Mouse (Mus musculus) midbrain, embryonic 11.5 days (tissue): ENCODE measurements around the gene Mybbp1a. TPM values are rescaled to one million over a fixed set of nuclear protein-coding genes. Genes with fewer than 3 reads are reported as not detected.

Experiments used
- ATAC-seq: fragments of 200-750 bp; cut with Nextera tagmentation; 2 replicates; pipeline ENCODE4 v1.8.0; 2017; ENCODE audit warnings: moderate TSS enrichment, moderate library complexity; ENCODE audit not compliant: low FRiP score
- DNase-seq: peaks from one replicate; pipeline ENCODE4 v3.0.0; 2015; ENCODE audit warnings: low spot score; ENCODE audit errors: missing footprints
- H3K27ac ChIP-seq: fragments of 300-500 bp; sonication (generic); 2 replicates; pipeline ENCODE4 v1.5.1; 2014; ENCODE audit warnings: low read depth, low read length
- H3K27me3 ChIP-seq: fragments of 300-500 bp; sonication (generic); 2 replicates; pipeline ENCODE4 v1.6.1; 2014; ENCODE audit warnings: mild to moderate bottlenecking, low read length, moderate library complexity, mixed read lengths; ENCODE audit not compliant: control insufficient read depth, insufficient read depth
- H3K36me3 ChIP-seq: fragments of 300-500 bp; sonication (generic); 2 replicates; pipeline ENCODE4 v1.6.1; 2014; ENCODE audit warnings: mild to moderate bottlenecking, low read length, moderate library complexity, mixed read lengths; ENCODE audit not compliant: control insufficient read depth, insufficient read depth
- H3K4me1 ChIP-seq: fragments of 300-500 bp; sonication (generic); 2 replicates; pipeline ENCODE4 v1.6.1; 2014; ENCODE audit warnings: low read length; ENCODE audit not compliant: control insufficient read depth, insufficient read depth
- H3K4me2 ChIP-seq: fragments of 300-500 bp; sonication (generic); 2 replicates; pipeline ENCODE4 v1.6.1; 2014; ENCODE audit warnings: mild to moderate bottlenecking, moderate library complexity
- H3K4me3 ChIP-seq: fragments of 300-500 bp; sonication (generic); 2 replicates; pipeline ENCODE4 v1.5.1; 2014; ENCODE audit warnings: low read depth, low read length
- H3K9ac ChIP-seq: fragments of 300-500 bp; sonication (generic); 2 replicates; pipeline ENCODE4 v1.6.1; 2014; ENCODE audit warnings: low read length
- H3K9me3 ChIP-seq: fragments of 300-500 bp; sonication (generic); 2 replicates; pipeline ENCODE4 v1.6.1; 2016; ENCODE audit warnings: low read length; ENCODE audit not compliant: control insufficient read depth
- WGBS: fragments of 180-500 bp; shearing (Covaris S2); extraction: QIAGEN DNeasy Blood & Tissue Kit; methylation state at CpG from one replicate; pipeline ENCODE4 v1.1.7; 2014; 5-methylcytosine and 5-hydroxymethylcytosine counted together
- polyA plus RNA-seq: library from polyadenylated mRNA; unstranded; fragments of >200 nt; fragmentation: Nextera tagmentation; extraction: Ambion mirVana; gene quantifications from 2 replicates; pipeline ENCODE4 v1.2.1, GENCODE M21; 2014

Gene Mybbp1a
- polyA plus RNA-seq, 1 experiment from 2014 or later: 144 TPM

DNA sequence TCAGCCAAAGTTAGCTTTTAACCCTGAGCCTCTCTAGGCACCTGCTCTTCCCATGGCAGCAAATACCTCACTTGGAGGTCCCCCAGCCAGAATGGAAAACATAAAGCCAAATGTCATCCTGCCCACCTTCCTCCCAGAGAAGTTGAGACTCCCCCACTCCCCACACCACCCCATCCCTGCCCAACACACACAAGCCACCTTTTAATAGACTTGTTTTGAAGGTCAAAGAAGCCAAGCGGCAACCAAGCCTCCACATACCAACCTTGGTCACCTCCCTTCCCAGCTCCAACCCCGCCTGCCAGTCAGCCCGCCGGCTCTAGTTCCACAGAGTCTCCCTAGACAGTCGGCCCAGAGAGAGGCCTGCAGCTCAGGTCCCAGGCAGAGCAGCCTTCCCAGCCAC lies 39.1 kb upstream of the Mybbp1a start:
- H3K27me3 ChIP-seq: no peaks in the 10 kb centered on the region
- no peak for DNase-seq
- no peak overlapping the region for H3K4me3 ChIP-seq
- no peak overlapping the region for H3K9ac ChIP-seq
- no peak overlapping the region for H3K4me2 ChIP-seq
- ATAC-seq: no peak
- 79% methylated on average over 5 of the region's 5 CpGs for WGBS
- H3K9me3 ChIP-seq: no peaks in the 10 kb centered on the region
- H3K4me1 ChIP-seq: no peaks in the 10 kb centered on the region
- no peaks in the 10 kb centered on the region for H3K36me3 ChIP-seq
- no peak overlapping the region for H3K27ac ChIP-seq

DNA sequence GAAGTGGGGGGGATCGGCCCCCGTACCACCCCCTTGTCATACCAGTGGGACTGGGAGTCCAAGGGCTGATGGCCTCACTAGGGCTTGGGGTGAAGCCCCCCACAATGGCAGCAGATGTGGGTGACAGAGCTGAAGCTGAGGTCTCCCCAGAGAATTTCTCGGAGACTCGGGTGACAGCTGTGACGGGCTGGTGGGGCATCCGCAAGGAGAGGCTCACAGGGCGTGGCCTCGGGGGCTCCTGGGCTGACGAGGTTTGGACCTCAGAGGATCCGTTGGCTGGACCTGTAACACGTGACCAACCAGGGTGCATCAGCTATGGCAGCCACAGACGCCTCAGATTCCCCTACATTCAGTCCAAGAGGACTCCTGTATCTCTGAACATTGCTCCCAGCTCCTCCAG lies 38.2 kb upstream of the Mybbp1a start:
- Histone ChIP-seq H3K27ac (no peak overlapping the region), H3K4me3 (no peak overlapping the region), H3K36me3 (no peaks in the 10 kb centered on the region), H3K9ac (no peak overlapping the region), H3K4me1 (no peaks in the 10 kb centered on the region), H3K4me2 (no peak overlapping the region), H3K27me3 (no peaks in the 10 kb centered on the region), H3K9me3 (no peaks in the 10 kb centered on the region)
- 92% methylated on average over 12 of the region's 12 CpGs for WGBS
- ATAC-seq (no peak), DNase-seq (no peak)

GRCm38 (mm10) chr11:72405532-72405931 lies 35.6 kb upstream of the Mybbp1a start:
- Histone ChIP-seq H3K4me3 (no peak overlapping the region), H3K4me2 (no peak overlapping the region), H3K9me3 (no peaks in the 10 kb centered on the region), H3K9ac (no peak overlapping the region), H3K27me3 (peaks cover 1% of the 10 kb centered on the region), H3K27ac (no peak overlapping the region), H3K36me3 (no peaks in the 10 kb centered on the region), H3K4me1 (peaks cover 3% of the 10 kb centered on the region)
- ATAC-seq: no peak
- 58% methylated on average over 4 of the region's 4 CpGs for WGBS
- no peak for DNase-seq

GRCm38 (mm10) chr11:72406079-72406675 lies 35.0 kb upstream of the Mybbp1a start:
- no peak overlapping the region for H3K27ac ChIP-seq
- 66% methylated on average over 8 of the region's 8 CpGs for WGBS
- peaks cover 5% of the 10 kb centered on the region for H3K4me1 ChIP-seq
- peaks cover 4% of the 10 kb centered on the region for H3K27me3 ChIP-seq
- no peaks in the 10 kb centered on the region for H3K9me3 ChIP-seq
- H3K36me3 ChIP-seq: no peaks in the 10 kb centered on the region
- DNase-seq: no peak
- no peak overlapping the region for H3K4me2 ChIP-seq
- no peak for ATAC-seq
- no peak overlapping the region for H3K9ac ChIP-seq
- no peak overlapping the region for H3K4me3 ChIP-seq

GRCm38 (mm10) chr11:72407081-72407480 lies 34.1 kb upstream of the Mybbp1a start:
- H3K9ac ChIP-seq: no peak overlapping the region
- peaks cover 8% of the 10 kb centered on the region for H3K4me1 ChIP-seq
- no peaks in the 10 kb centered on the region for H3K9me3 ChIP-seq
- no peaks in the 10 kb centered on the region for H3K36me3 ChIP-seq
- H3K27me3 ChIP-seq: peaks cover 4% of the 10 kb centered on the region
- H3K27ac ChIP-seq: no peak overlapping the region
- WGBS: 13% methylated on average over 3 of the region's 3 CpGs
- DNase-seq (no peak), ATAC-seq (no peak)
- H3K4me3 ChIP-seq: no peak overlapping the region
- H3K4me2 ChIP-seq: no peak overlapping the region

DNA sequence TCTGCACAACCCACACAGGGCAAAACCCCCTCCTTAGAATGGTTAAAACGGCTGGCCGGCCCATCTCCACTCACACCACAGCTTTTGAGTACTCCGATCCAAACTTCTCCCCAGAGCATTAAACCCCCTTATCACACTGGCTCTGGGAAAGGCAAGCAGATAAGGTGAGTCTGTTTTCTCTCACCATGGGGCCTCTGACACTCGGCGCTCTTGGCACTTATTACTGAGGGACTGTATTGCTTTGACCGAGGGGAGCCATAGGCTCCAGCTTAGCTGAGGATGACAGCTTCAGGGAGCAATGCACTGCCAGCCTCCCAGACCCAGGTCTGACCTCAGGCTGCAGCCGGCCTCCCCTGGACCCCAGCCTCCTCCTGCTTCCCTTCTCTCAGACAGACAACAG lies 33.6 kb upstream of the Mybbp1a start:
- DNase-seq: no peak
- Histone ChIP-seq H3K9ac (no peak overlapping the region), H3K4me1 (peaks cover 8% of the 10 kb centered on the region), H3K4me3 (no peak overlapping the region), H3K27me3 (peaks cover 4% of the 10 kb centered on the region), H3K9me3 (no peaks in the 10 kb centered on the region), H3K27ac (no peak overlapping the region), H3K4me2 (no peak overlapping the region), H3K36me3 (no peaks in the 10 kb centered on the region)
- 20% methylated on average over 7 of the region's 7 CpGs for WGBS
- no peak for ATAC-seq

GRCm38 (mm10) chr11:72408451-72409170 lies 32.5 kb upstream of the Mybbp1a start:
- H3K4me2 ChIP-seq: no peak overlapping the region
- no peak overlapping the region for H3K4me3 ChIP-seq
- H3K27ac ChIP-seq: no peak overlapping the region
- H3K36me3 ChIP-seq: no peaks in the 10 kb centered on the region
- 61% methylated on average over 9 of the region's 9 CpGs for WGBS
- no peaks in the 10 kb centered on the region for H3K9me3 ChIP-seq
- peaks cover 8% of the 10 kb centered on the region for H3K4me1 ChIP-seq
- no peak for ATAC-seq
- H3K27me3 ChIP-seq: peaks cover 4% of the 10 kb centered on the region
- H3K9ac ChIP-seq: no peak overlapping the region
- DNase-seq: no peak

DNA sequence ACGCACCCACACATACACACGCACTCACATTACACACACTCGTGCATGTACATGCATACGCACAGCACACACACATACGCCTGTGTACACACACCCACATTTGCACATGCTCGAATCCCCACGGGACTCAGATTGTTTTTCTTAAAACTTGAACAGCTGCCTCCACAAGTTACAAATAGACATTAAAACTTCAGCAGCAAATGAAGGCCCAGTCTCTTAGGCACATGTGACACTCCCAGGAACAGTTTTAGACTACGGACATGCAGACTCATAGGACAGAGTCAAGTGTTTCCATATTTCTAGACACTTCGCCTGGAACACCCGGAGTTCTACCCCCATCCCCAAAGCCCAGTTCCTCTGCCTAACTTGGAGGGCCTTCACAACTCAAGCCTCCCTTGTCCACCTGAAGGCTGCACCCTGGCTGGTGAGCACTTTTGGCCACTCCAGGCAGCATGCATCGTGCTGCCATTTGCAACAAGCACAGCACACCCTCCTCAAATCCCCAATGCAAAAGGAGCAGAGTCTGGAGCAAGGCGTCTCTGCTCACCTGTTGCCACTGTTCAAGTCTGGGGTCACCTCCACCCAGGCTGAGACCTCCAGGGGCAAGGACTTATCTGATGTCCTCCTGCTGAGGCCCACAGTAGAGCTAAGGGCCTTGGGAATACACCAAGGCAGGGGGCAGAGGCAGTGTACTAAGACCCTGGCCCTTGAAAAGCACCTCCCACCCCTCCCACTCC lies 31.3 kb upstream of the Mybbp1a start:
- Histone ChIP-seq H3K36me3 (no peaks in the 10 kb centered on the region), H3K4me1 (peaks cover 8% of the 10 kb centered on the region), H3K4me2 (peak overlapping the region; percentile 96; the same call in 1 of the 2 replicates), H3K27me3 (peaks cover 4% of the 10 kb centered on the region), H3K9ac (no peak overlapping the region), H3K27ac (no peak overlapping the region), H3K9me3 (no peaks in the 10 kb centered on the region), H3K4me3 (no peak overlapping the region)
- DNase-seq (no peak), ATAC-seq (no peak)
- 72% methylated on average over 12 of the region's 12 CpGs for WGBS

DNA sequence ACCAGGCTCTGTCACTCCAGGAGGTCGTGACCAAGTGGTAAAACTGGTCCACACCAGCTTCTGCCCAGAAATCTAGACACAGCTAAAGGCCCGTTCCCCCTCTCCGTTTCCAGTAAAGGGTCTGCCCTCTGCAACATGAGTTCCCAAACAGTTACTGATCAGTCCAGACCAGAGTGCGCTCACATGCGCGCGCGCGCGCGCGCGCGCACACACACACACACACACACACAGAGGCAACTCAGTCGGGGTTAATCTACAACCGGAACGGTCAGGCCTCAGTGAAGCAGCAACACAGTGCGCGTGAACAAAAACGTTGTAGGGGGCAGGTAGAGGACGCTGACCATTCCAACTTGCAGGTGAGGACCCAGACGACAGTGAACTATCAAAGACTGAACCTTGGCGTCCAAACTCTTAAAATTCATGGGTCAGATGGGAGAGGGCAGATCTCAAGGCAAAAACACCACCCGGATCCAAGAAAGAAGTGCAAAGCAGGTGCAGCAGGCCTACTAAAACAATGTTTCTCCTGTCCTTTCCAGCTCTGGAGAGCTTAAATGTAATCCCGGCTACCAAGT lies 30.5 kb upstream of the Mybbp1a start:
- peak; percentile 93 for DNase-seq
- Histone ChIP-seq H3K4me2 (peak overlapping the region; percentile 96), H3K27me3 (peaks cover 4% of the 10 kb centered on the region), H3K27ac (no peak overlapping the region), H3K4me3 (peak overlapping the region; percentile 51), H3K4me1 (peaks cover 8% of the 10 kb centered on the region), H3K36me3 (no peaks in the 10 kb centered on the region), H3K9ac (no peak overlapping the region), H3K9me3 (no peaks in the 10 kb centered on the region)
- under 1% methylated on average over 25 of the region's 25 CpGs for WGBS
- peak; percentile 45; the same call in 1 of the 2 replicates for ATAC-seq
